Mouse (Mus musculus): Measurements from ENCODE around the gene Pusl1. TPM values are rescaled to one million over a fixed set of nuclear protein-coding genes. Genes with fewer than 3 reads are reported as not detected.

Gene Pusl1
- total and polyA plus RNA-seq, 2 experiments from 2014 or later: 54.3 to 95.9 TPM

DNA sequence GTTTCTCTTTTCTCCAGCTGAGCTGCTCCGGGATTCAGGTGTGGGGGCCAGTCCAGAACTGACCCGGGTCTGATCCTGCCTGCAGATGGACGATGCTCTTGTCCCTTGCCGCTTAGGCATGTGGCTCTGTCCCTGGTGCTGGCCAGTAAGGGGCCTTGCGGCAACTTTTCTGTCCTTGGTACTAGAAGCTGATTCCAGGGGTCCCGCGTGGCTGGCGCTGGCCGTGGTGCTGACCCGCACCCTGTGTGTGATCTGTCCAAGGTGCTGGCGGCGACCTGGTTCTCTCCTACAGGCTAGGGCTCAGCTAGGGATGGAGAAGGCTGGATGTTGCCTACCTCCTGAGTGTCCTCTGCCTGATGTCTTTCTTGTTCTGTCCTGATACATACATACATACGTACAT is 32.3 kb downstream of the Pusl1 start:
- no peaks in the 10 kb centered on the region for H3K9me3 ChIP-seq (ENCODE audit: low read length)
- H3K9ac ChIP-seq (replicated peaks; ENCODE audit: low read length, poor library complexity, severe bottlenecking): no peak overlapping the region
- no peak for ATAC-seq (ENCODE audit: low FRiP score)
- H3K27me3 ChIP-seq (ENCODE audit: insufficient read depth, low read length): no peaks in the 10 kb centered on the region
- no peak overlapping the region for H3K27ac ChIP-seq (ENCODE audit: low read depth, low read length)
- no peak overlapping the region for H3K4me2 ChIP-seq (ENCODE audit: low read depth, low read length, poor library complexity, severe bottlenecking)
- TF ChIP-seq CTCF (IDR thresholded peaks at IDR 0.05): no peak
- no peak overlapping the region for H3K4me3 ChIP-seq (ENCODE audit: low read depth, low read length)
- peaks cover 75% of the 10 kb centered on the region for H3K36me3 ChIP-seq (ENCODE audit: insufficient read depth, low read length)
- 33% methylated on average over 13 of the region's 13 CpGs for WGBS
- no peaks in the 10 kb centered on the region for H3K4me1 ChIP-seq (ENCODE audit: insufficient read depth, low read length)
- DNase-seq (ENCODE audit: low spot score): no peak

DNA sequence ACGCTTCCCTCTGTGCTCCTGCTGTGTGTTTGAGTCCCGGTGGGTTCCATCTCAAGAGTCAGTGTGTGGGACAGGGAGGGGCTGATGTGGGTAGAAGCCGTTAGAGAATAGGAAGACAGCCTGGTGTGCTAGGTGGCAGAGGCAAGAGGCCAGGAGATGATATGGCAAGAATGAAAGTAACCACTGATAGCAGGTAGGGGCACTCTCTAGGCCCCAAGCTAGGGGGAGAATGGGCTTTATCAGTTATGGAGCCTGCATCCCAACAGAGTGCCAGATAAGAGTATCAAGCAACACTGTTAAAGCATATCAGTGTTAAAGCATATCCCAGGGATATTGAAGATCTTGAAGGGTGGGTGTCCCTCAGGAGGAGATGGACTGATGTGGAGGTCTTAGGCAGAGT is 34.7 kb downstream of the Pusl1 start:
- 83% methylated on average over 3 of the region's 3 CpGs for WGBS
- Histone ChIP-seq H3K36me3 (ENCODE audit: insufficient read depth, low read length) (peaks cover 81% of the 10 kb centered on the region), H3K9ac (replicated peaks; ENCODE audit: low read length, poor library complexity, severe bottlenecking) (no peak overlapping the region), H3K4me1 (ENCODE audit: insufficient read depth, low read length) (no peaks in the 10 kb centered on the region), H3K4me2 (ENCODE audit: low read depth, low read length, poor library complexity, severe bottlenecking) (no peak overlapping the region), H3K4me3 (ENCODE audit: low read depth, low read length) (no peak overlapping the region), H3K27ac (ENCODE audit: low read depth, low read length) (no peak overlapping the region), H3K9me3 (ENCODE audit: low read length) (no peaks in the 10 kb centered on the region), H3K27me3 (ENCODE audit: insufficient read depth, low read length) (no peaks in the 10 kb centered on the region)
- no peak for TF ChIP-seq CTCF (IDR thresholded peaks at IDR 0.05)
- DNase-seq (ENCODE audit: low spot score) (no peak), ATAC-seq (ENCODE audit: low FRiP score) (no peak)

DNA sequence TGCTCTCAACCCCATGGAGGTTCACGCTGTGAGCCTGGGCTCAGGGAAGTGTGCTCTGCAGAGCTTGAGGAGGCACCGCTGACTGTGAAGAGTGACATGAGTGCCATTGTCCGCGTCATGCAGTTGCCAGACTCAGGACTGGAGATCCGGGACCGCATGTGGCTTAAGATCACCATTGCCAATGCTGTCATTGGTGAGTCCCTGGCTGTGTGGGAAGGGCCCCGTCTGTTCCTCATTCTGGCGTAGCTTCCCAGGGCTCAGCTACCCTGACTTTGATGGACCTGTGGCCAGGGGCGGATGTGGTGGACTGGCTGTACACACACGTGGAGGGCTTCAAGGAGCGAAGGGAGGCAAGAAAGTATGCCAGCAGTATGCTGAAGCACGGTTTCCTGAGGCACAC is 35.5 kb downstream of the Pusl1 start:
- 91% methylated on average over 12 of the region's 12 CpGs for WGBS
- Histone ChIP-seq H3K27me3 (ENCODE audit: insufficient read depth, low read length) (no peaks in the 10 kb centered on the region), H3K27ac (ENCODE audit: low read depth, low read length) (no peak overlapping the region), H3K4me2 (ENCODE audit: low read depth, low read length, poor library complexity, severe bottlenecking) (no peak overlapping the region), H3K9ac (replicated peaks; ENCODE audit: low read length, poor library complexity, severe bottlenecking) (no peak overlapping the region), H3K9me3 (ENCODE audit: low read length) (no peaks in the 10 kb centered on the region), H3K4me1 (ENCODE audit: insufficient read depth, low read length) (no peaks in the 10 kb centered on the region), H3K4me3 (ENCODE audit: low read depth, low read length) (no peak overlapping the region), H3K36me3 (ENCODE audit: insufficient read depth, low read length) (peaks cover 74% of the 10 kb centered on the region)
- ATAC-seq (ENCODE audit: low FRiP score) (no peak), DNase-seq (ENCODE audit: low spot score) (no peak)
- TF ChIP-seq CTCF (IDR thresholded peaks at IDR 0.05): no peak

DNA sequence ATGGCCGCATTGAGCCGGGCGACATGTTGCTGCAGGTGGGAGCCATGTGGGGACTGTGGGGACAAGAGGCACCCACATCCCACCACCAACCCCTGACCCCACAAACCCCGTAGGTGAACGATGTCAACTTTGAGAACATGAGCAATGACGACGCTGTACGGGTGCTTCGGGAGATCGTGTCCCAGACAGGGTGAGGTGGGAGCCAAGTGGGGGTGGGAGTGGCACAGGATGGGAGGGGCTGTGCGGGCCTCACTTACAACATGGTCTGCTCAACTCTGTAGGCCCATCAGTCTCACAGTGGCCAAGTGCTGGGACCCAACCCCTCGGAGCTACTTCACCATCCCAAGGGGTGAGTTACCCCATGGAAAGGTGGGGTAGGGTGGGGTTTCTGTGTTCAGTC is 36.6 kb downstream of the Pusl1 start:
- no peak for TF ChIP-seq CTCF (IDR thresholded peaks at IDR 0.05)
- WGBS: 95% methylated on average over 11 of the region's 12 CpGs
- Histone ChIP-seq H3K9me3 (ENCODE audit: low read length) (no peaks in the 10 kb centered on the region), H3K27me3 (ENCODE audit: insufficient read depth, low read length) (no peaks in the 10 kb centered on the region), H3K36me3 (ENCODE audit: insufficient read depth, low read length) (peaks cover 64% of the 10 kb centered on the region), H3K4me3 (ENCODE audit: low read depth, low read length) (no peak overlapping the region), H3K4me1 (ENCODE audit: insufficient read depth, low read length) (0 out of 2 replicates have a peak, but pooled peaks cover 3% of the 10 kb centered on the region), H3K9ac (replicated peaks; ENCODE audit: low read length, poor library complexity, severe bottlenecking) (no peak overlapping the region), H3K27ac (ENCODE audit: low read depth, low read length) (no peak overlapping the region), H3K4me2 (ENCODE audit: low read depth, low read length, poor library complexity, severe bottlenecking) (no peak overlapping the region)
- DNase-seq (ENCODE audit: low spot score): no peak
- ATAC-seq (ENCODE audit: low FRiP score): no peak

DNA sequence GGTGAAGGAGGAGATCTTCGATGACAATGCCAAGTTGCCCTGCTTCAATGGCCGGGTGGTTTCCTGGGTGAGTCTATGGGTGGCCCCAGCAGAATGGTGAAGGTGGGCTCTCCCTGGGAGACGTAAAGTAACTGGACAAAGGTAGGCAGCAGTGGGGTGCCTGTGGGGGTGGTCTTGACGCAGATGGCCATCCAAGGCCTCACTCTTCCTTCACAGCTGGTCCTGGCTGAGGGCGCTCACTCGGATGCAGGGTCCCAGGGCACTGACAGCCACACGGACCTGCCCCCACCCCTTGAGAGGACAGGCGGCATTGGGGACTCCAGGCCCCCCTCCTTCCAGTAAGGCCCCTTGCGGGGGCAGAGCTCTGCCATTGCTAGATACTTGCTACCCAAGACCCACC is 38.2 kb downstream of the Pusl1 start:
- DNase-seq (ENCODE audit: low spot score): no peak
- no peak overlapping the region for H3K4me2 ChIP-seq (ENCODE audit: low read depth, low read length, poor library complexity, severe bottlenecking)
- no peak overlapping the region for H3K27ac ChIP-seq (ENCODE audit: low read depth, low read length)
- peaks cover 49% of the 10 kb centered on the region for H3K36me3 ChIP-seq (ENCODE audit: insufficient read depth, low read length)
- no peak overlapping the region for H3K4me3 ChIP-seq (ENCODE audit: low read depth, low read length)
- WGBS: 93% methylated on average over 9 of the region's 9 CpGs
- peaks cover 14% of the 10 kb centered on the region for H3K4me1 ChIP-seq (ENCODE audit: insufficient read depth, low read length)
- no peak for ATAC-seq (ENCODE audit: low FRiP score)
- no peaks in the 10 kb centered on the region for H3K9me3 ChIP-seq (ENCODE audit: low read length)
- no peaks in the 10 kb centered on the region for H3K27me3 ChIP-seq (ENCODE audit: insufficient read depth, low read length)
- H3K9ac ChIP-seq (replicated peaks; ENCODE audit: low read length, poor library complexity, severe bottlenecking): no peak overlapping the region
- no peak for TF ChIP-seq CTCF (IDR thresholded peaks at IDR 0.05)

DNA sequence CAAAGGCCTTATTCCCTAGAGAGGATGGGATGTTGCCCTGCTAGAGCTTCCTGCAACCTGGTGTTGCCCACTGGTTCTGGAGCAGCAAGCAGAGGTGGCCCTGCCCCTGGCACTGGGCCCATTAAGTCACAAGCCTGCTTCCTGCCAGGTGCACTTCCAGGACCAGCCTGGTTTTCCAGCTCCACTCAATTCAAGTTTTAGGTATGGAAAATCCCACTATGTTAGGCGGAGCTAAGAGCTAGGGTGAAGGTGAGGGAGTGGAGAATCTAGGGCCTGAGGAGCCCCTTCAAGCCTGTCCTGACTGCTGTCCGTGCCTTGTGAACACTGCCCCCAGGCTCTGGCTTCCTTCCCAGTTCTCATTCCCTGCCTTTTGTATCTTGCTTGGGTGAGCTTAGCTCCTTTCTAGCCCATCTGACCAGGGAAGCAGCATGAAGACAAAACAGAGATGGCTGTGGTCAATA is 39.6 kb downstream of the Pusl1 start:
- no peak for DNase-seq (ENCODE audit: low spot score)
- TF ChIP-seq CTCF (IDR thresholded peaks at IDR 0.05): no peak
- no peak overlapping the region for H3K4me2 ChIP-seq (ENCODE audit: low read depth, low read length, poor library complexity, severe bottlenecking)
- 76% methylated on average over 2 of the region's 2 CpGs for WGBS
- ATAC-seq (ENCODE audit: low FRiP score): no peak
- no peak overlapping the region for H3K9ac ChIP-seq (replicated peaks; ENCODE audit: low read length, poor library complexity, severe bottlenecking)
- no peak overlapping the region for H3K27ac ChIP-seq (ENCODE audit: low read depth, low read length)
- H3K27me3 ChIP-seq (ENCODE audit: insufficient read depth, low read length): no peaks in the 10 kb centered on the region
- peaks cover 37% of the 10 kb centered on the region for H3K36me3 ChIP-seq (ENCODE audit: insufficient read depth, low read length)
- H3K4me3 ChIP-seq (ENCODE audit: low read depth, low read length): no peak overlapping the region
- H3K4me1 ChIP-seq (ENCODE audit: insufficient read depth, low read length): peaks cover 17% of the 10 kb centered on the region
- no peaks in the 10 kb centered on the region for H3K9me3 ChIP-seq (ENCODE audit: low read length)

All from midbrain, postnatal 0 days (tissue).